Mouse (Mus musculus) liver, embryonic 11.5 days (tissue): ENCODE measurements around the gene Sdhb. TPM values are rescaled to one million over a fixed set of nuclear protein-coding genes. Genes with fewer than 3 reads are reported as not detected.

Experiments
- ATAC-seq: fragments of 200-750 bp; cut with Nextera tagmentation; replicated peaks from 2 replicates; pipeline ENCODE4 v1.8.0; 2017; ENCODE audit warnings: moderate number of reproducible peaks, mild to moderate bottlenecking, moderate TSS enrichment, moderate library complexity; ENCODE audit not compliant: low FRiP score
- DNase-seq: peaks from one replicate; pipeline ENCODE4 v3.0.0-alpha.2; 2017; ENCODE audit warnings: low spot score
- H3K27ac ChIP-seq: fragments of 300-500 bp; sonication (generic); 2 replicates; pipeline ENCODE4 v1.5.1; 2014; ENCODE audit warnings: mild to moderate bottlenecking, low read depth, low read length, control low read depth
- H3K27me3 ChIP-seq: fragments of 300-500 bp; sonication (generic); replicated peaks from 2 replicates; pipeline ENCODE4 v1.6.1; 2014; ENCODE audit warnings: low read length, mixed read lengths; ENCODE audit not compliant: control insufficient read depth, insufficient read depth
- H3K36me3 ChIP-seq: fragments of 300-500 bp; sonication (generic); 2 replicates; pipeline ENCODE4 v1.6.1; 2014; ENCODE audit warnings: mild to moderate bottlenecking, low read length, moderate library complexity, mixed read lengths; ENCODE audit not compliant: control insufficient read depth, insufficient read depth
- H3K4me1 ChIP-seq: fragments of 300-500 bp; sonication (generic); replicated peaks from 2 replicates; pipeline ENCODE4 v1.6.1; 2014; ENCODE audit warnings: low read length, mixed read lengths; ENCODE audit not compliant: control insufficient read depth, insufficient read depth
- H3K4me2 ChIP-seq: fragments of 300-500 bp; sonication (generic); 2 replicates; pipeline ENCODE4 v1.6.1; 2014; ENCODE audit warnings: mild to moderate bottlenecking, control low read depth, moderate library complexity
- H3K4me3 ChIP-seq: fragments of 300-500 bp; sonication (generic); 2 replicates; pipeline ENCODE4 v1.5.1; 2014; ENCODE audit warnings: low read depth, low read length, control low read depth
- H3K9ac ChIP-seq: fragments of 300-500 bp; sonication (generic); 2 replicates; pipeline ENCODE4 v1.6.1; 2014; ENCODE audit warnings: low read depth, low read length, control low read depth
- H3K9me3 ChIP-seq: fragments of 300-500 bp; sonication (generic); 2 replicates; pipeline ENCODE4 v1.6.1; 2016; ENCODE audit warnings: low read length, inconsistent platforms, mixed read lengths; ENCODE audit not compliant: control insufficient read depth
- WGBS: fragments of 180-500 bp; shearing (Covaris S2); extraction: QIAGEN DNeasy Blood & Tissue Kit; methylation state at CpG from one replicate; pipeline ENCODE4 v1.1.7; 2014; 5-methylcytosine and 5-hydroxymethylcytosine counted together
- polyA plus RNA-seq: library from polyadenylated mRNA; unstranded; fragments of >200 nt; fragmentation: Nextera tagmentation; extraction: Ambion mirVana; gene quantifications from 2 replicates; pipeline ENCODE4 v1.2.1, GENCODE M21; 2014

Sdhb gene
- polyA plus RNA-seq, 1 experiment from 2014 or later: 339 TPM

DNA sequence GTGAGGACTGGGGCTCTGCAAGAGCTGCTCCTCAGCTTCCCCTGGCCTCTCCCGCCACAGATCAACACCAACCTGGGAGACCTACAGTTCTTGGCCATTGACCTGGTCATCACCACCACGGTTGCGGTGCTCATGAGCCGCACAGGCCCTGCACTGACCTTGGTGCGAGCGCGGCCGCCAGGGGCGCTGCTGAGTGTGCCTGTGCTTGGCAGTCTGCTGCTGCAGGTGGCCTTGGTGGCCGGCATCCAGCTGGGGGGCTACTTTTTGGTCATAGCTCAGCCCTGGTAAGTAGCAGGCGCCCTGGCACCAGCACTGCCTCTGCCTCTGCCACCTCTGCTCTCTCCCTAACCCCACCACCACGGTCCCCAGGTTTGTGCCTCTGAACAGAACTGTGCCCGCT is 45.0 kb downstream of the Sdhb start:
- Histone ChIP-seq H3K36me3 (peaks cover 33% of the 10 kb centered on the region), H3K9ac (no peak overlapping the region), H3K27ac (no peak overlapping the region), H3K27me3 (peaks cover 9% of the 10 kb centered on the region; the same call in 1 of the 2 replicates), H3K4me3 (no peak overlapping the region), H3K4me2 (no peak overlapping the region), H3K9me3 (no peaks in the 10 kb centered on the region), H3K4me1 (peaks cover 13% of the 10 kb centered on the region)
- ATAC-seq: no peak
- 86% methylated on average over 13 of the region's 13 CpGs for WGBS
- DNase-seq: no peak

DNA sequence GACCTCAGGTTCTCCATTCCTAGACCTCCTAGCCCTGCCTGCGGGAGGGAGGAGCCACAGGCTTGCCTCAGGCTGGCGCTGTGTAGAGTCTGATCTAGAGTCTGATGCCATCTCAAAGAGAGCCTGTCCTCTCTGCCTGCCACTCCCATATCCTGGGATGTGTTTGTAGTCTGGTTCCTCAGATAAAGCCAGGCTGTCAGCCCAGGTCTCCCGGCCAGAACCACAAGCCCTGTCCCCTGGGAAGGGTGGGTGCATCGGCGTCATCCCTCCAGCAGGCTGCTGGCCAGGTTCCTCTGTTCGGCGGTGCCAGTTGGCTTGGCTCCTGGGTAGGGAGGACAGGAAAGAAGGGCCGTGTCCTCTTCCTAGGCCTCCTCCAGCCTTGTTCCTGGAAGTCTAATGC is 47.0 kb downstream of the Sdhb start:
- no peak for DNase-seq
- H3K36me3 ChIP-seq: peaks cover 30% of the 10 kb centered on the region

DNA sequence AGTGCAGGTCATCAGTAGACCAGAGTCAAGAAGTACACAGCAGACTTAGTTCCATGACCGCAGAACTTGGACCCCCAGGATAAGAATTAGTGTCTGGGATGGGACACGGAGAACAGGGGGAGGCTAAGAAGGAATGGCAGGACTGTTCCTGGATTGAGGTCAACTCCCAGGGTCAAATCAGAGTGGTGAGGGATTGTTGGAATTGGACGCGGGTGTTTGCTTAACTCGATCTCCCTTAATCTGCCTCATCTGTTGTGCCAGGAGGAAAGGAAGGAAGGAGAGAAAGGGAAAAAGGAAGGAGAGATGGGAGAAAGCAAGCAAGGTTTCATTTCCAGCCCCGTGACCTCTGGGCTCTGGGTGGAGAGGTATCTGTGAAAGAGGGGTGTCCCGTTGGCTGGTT is 49.1 kb downstream of the Sdhb start, which contains the start of gene Mfap2:
TSS of gene Mfap2 (plus strand) at position 301 of the 400 bp plus-strand sequence.
- Histone ChIP-seq H3K9ac (peak within 1 kb of the TSS; percentile 58), H3K27me3 (peaks cover 16% of the 10 kb centered on the region), H3K36me3 (peaks cover 16% of the 10 kb centered on the region), H3K4me3 (peak within 1 kb of the TSS; percentile 51), H3K4me2 (peak within 1 kb of the TSS; percentile 66), H3K27ac (peak within 1 kb of the TSS; percentile 17; the same call in 1 of the 2 replicates), H3K4me1 (peaks cover 16% of the 10 kb centered on the region), H3K9me3 (no peaks in the 10 kb centered on the region)
- DNase-seq (no peak), ATAC-seq (no peak)
- WGBS: 23% methylated on average over 7 of the region's 7 CpGs

More for the DNA sequence above, 47.0 kb downstream of the Sdhb start:
- H3K27me3 ChIP-seq: peaks cover 16% of the 10 kb centered on the region
- peak overlapping the region; percentile 25; the same call in 1 of the 2 replicates for H3K27ac ChIP-seq
- no peak overlapping the region for H3K9ac ChIP-seq
- peak; percentile 81 for ATAC-seq
- H3K9me3 ChIP-seq: no peaks in the 10 kb centered on the region
- no peak overlapping the region for H3K4me2 ChIP-seq
- peaks cover 16% of the 10 kb centered on the region for H3K4me1 ChIP-seq
- 65% methylated on average over 8 of the region's 8 CpGs for WGBS
- no peak overlapping the region for H3K4me3 ChIP-seq

DNA sequence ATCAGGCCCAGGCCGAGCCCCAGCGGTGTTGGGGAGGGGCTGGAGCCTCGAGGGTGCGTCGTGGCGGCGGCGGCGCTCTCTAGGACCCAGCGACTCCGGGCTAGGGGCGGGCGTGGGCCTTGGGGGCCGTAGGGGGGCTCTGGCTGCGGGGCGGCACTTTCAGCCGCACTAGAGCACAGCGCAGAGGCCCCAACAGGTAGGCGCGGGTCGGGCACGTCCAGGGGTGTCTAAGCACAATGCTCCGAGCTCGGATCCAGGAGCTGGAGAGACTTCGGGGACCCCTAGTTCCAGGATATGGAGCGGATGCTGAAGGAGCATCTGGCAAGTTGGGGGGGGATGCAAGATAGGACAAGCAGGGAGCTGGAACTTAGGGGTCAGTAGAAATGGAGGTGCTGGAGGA is 49.5 kb downstream of the Sdhb start:
- Histone ChIP-seq H3K4me2 (peak overlapping the region; percentile 66), H3K4me3 (peak overlapping the region; percentile 51), H3K4me1 (peaks cover 16% of the 10 kb centered on the region), H3K27ac (peak overlapping the region; percentile 17; the same call in 1 of the 2 replicates), H3K9me3 (no peaks in the 10 kb centered on the region), H3K27me3 (peaks cover 16% of the 10 kb centered on the region), H3K9ac (peak overlapping the region; percentile 58), H3K36me3 (peaks cover 17% of the 10 kb centered on the region)
- 2% methylated on average over 26 of the region's 26 CpGs for WGBS
- ATAC-seq (no peak; the same call in 1 of the 2 replicates), DNase-seq (peak; percentile 73)

DNA sequence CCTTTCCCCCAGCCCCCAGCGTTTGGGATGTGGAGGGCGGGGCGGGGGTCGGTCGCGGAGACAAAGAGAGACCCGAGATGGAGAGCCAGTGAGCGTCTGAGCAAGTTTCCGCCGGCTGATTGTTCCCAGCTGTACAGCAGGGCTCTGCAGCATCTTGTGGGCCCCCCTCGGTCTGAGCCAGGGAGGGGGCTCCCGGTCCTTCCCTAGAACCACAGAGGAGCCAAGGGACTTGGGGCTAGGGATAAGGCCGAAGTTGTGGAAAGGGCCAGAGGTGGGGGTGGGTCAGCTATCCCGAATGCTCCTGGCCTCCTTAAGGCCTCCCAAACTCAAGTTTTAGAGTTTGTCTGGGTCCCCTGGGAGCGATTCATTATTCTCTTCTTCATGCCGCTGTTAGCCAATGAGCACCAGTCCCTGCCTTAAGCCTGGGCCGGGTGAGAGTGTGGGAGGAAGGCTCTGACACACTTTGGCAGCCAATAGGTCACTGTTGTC is 50.0 kb downstream of the Sdhb start:
- H3K9me3 ChIP-seq: no peaks in the 10 kb centered on the region
- 5% methylated on average over 17 of the region's 17 CpGs for WGBS
- H3K27ac ChIP-seq: peak overlapping the region; percentile 17; the same call in 1 of the 2 replicates
- H3K4me2 ChIP-seq: peak overlapping the region; percentile 66
- H3K27me3 ChIP-seq: peaks cover 16% of the 10 kb centered on the region
- DNase-seq: no peak
- H3K4me1 ChIP-seq: peaks cover 16% of the 10 kb centered on the region
- no peak for ATAC-seq
- H3K36me3 ChIP-seq: peaks cover 14% of the 10 kb centered on the region
- H3K9ac ChIP-seq: peak overlapping the region; percentile 58
- peak overlapping the region; percentile 51 for H3K4me3 ChIP-seq

DNA sequence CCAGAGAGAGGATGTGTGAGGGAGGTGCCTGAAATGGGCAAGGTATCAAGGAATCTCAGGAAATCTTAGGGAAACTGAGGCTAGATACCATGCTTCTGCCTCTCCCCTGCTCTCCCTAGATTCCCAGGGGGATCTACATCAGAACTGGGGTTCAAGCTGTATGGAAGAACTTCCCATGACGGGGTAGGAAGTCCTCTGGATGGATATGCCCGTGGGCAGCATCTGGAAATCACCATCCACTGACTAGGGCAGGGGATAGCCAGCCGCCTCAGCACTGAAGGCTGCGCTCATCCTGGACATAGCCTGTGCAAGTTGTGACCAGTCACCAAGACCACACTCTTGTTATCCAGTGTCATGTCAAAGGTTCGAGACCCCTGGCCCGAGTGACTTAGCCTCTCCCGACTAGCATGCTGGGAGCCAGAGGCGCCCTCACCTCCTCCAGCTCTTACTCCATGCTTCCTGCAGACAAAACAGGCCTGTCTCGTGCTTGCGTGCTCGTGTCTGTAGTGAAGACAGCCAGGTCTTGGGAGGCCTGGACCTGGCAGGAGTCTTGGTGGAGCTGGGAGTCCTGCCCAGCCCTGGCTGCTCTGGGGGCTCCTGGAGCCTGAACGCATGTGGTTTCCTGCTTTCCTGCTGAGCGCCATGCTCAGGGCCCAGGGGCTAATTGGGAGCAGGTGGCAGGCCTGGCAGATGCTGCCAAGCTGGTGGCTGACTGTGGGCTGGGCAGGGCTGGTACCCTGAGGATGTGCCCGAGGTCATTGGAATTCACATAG is 50.7 kb downstream of the Sdhb start:
- Histone ChIP-seq H3K4me1 (peaks cover 16% of the 10 kb centered on the region), H3K9me3 (no peaks in the 10 kb centered on the region), H3K27me3 (peaks cover 16% of the 10 kb centered on the region), H3K9ac (no peak overlapping the region), H3K36me3 (peaks cover 7% of the 10 kb centered on the region), H3K4me2 (peak overlapping the region; percentile 66), H3K27ac (no peak overlapping the region; the same call in 1 of the 2 replicates), H3K4me3 (peak overlapping the region; percentile 51)
- WGBS: 66% methylated on average over 14 of the region's 14 CpGs
- DNase-seq (no peak), ATAC-seq (no peak)

DNA sequence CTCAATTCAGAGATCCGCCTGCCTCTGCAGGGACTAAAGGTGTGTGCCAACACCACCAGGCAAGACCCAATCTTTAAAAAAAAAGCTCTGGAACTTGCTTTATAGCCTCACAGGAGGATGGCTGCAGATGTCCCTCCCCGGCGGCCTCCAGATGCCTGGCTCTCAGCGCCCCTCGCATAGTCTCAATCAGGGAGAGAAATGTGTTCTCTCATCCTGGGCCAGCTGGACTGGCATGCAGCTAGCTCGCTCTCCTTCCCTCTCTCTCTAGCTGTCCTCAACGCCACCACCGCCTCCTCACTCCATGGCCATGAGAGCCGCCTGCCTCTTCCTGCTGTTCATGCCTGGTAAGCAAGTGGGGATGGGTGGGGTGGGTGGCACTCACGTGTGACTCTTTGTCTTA is 51.6 kb downstream of the Sdhb start:
- H3K27ac ChIP-seq: no peak overlapping the region

DNA sequence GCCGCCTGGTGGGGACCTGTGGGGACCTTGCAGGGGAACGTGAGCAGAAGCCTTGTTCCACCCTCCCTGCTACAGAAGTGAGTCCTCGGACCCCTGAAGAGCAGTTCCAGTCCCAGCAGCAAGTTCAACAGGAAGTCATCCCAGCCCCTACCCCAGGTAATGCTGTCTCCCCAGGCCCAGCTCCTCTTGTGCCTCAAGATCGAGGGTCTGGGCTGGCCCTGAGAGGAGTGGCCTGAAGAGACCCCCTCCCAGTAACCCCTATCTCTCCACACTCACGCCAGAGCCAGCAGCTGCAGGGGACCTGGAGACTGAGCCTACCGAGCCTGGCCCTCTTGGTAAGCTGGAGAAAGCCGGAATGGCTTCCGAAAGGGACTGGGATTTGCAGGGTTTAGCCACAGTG is 53.1 kb downstream of the Sdhb start:
- ATAC-seq: no peak
- Histone ChIP-seq H3K9ac (no peak overlapping the region), H3K4me1 (peaks cover 7% of the 10 kb centered on the region), H3K36me3 (peaks cover 2% of the 10 kb centered on the region; the same call in 1 of the 2 replicates), H3K9me3 (no peaks in the 10 kb centered on the region), H3K4me3 (no peak overlapping the region), H3K4me2 (no peak overlapping the region), H3K27ac (no peak overlapping the region), H3K27me3 (peaks cover 16% of the 10 kb centered on the region)
- DNase-seq: no peak
- 64% methylated on average over 8 of the region's 8 CpGs for WGBS

More for the DNA sequence above, 51.6 kb downstream of the Sdhb start:
- Histone ChIP-seq H3K27me3 (peaks cover 16% of the 10 kb centered on the region), H3K9ac (no peak overlapping the region), H3K9me3 (no peaks in the 10 kb centered on the region), H3K4me2 (no peak overlapping the region), H3K4me1 (peaks cover 16% of the 10 kb centered on the region), H3K36me3 (peaks cover 2% of the 10 kb centered on the region; the same call in 1 of the 2 replicates), H3K4me3 (no peak overlapping the region)
- DNase-seq (no peak), ATAC-seq (no peak)
- 78% methylated on average over 10 of the region's 10 CpGs for WGBS
